Mouse (Mus musculus) natural killer cell, adult 2 months (primary cell): ENCODE results near the gene Wdr63.

Experiments
- DNase-seq, 2 experiments: peaks; one replicate each; pipeline ENCODE4 v3.0.0; 2022; ENCODE audit warnings: low spot score in 2 of 2

The Wdr63 gene

DNA sequence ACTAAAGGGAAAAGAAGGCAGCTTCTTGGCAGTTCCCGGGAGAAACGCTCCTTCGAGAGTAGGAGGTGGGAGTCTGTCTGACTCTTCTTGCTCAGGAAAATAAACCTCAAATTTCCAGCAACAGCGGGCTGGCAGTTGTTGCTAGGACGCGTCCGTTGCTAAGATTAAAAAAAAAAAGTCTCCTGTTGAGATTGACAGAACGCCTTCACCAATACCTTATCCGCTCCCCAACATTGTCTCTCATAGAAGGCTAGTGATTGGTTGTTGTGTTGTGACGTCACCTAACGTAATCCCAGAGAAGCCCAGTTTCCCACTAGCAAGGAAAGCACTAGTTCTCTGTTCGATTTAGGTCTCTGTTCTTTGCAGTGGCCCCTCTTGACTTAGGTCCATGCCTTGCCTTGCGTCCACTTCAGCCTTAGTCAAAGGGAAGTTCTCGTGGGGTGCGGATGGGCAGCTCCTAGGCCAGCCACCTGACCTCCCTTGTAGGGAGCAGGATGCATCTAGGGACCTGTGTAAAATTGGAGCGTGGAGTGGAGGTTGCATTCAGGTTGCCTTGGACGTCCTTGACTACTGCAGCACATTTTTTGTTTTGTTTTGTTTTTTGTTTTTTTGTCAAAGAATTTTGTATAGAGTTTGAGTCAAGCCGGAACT, at the start of gene Wdr63:
TSS of gene Wdr63 (minus strand) at position 210 of the 651 bp plus-strand sequence.
- peak; percentile 44 to 50 for DNase-seq

DNA sequence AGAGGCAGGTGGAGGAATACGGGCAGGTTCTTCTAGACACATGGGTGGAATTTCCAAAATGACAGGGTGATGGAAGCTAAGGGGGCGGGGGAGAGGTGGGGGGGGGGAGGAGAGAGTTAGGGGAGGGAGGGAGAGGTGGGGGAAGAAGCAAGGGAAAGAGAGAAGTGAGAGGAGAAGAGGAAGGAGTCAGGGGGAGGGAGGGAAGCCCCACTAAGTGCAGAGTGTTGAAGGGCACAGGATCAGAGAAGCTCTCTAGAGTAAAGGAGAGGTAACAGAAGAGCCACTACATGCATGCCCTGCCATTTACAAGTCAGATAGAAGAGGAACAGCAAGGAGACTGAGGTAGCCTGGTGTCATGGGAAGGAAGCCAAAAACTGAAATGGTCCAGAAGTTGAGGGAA, 48.9 kb upstream of the Wdr63 start:
- no peak for DNase-seq

GRCm38 (mm10) chr3:146155628-146156576, 48.0 kb upstream of the Wdr63 start:
- DNase-seq = peak in 1 of 2 experiments; percentile 14

GRCm38 (mm10) chr3:146153862-146154611, 46.1 kb upstream of the Wdr63 start:
- peak in 1 of 2 experiments; percentile 21 for DNase-seq

DNA sequence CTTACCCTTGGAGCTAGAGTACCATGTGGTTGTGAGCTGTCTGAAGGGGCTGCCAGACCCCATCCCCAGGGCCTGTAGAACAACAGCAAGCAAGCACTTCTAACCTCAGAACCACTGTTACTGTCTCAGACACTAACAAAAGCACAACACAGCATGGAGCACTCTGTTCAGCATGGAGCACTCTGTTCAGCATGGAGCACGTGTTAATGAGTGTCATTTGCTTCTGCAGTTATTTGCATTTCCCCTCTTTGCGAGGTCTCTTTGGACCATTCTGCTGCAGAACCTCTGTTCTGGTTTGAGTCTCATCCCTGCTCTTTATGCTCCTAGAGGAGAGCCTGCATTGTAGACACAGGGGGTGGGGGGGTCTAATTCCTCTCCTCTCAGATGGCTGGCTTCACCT, 45.0 kb upstream of the Wdr63 start:
- DNase-seq = no peak

- DNase-seq = peak in 1 of 2 experiments; percentile 38
These were observed 44.4 kb upstream of the Wdr63 start for GRCm38 (mm10) chr3:146152348-146152747.

DNA sequence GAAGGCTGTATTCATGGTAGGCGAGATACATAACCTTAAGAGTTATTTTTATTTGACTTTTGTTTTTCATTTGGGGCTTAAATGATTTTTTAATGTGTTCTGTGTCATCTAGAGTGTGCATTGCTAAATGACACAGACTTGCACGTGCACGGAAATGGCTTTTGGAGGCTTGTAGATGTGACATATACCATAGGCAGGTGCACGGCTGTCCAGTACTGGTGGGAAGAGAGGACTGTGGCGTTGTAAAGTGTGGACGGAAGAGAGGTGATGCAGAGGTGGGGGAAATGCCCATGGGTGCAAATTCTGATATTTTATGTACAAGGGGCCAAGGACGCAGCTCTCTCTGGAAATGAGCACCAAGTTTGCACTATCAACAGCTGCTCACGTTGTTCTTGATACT, 43.8 kb upstream of the Wdr63 start:
- no peak for DNase-seq

- no peak for DNase-seq
These were observed 43.4 kb upstream of the Wdr63 start for GRCm38 (mm10) chr3:146151328-146151727.

DNA sequence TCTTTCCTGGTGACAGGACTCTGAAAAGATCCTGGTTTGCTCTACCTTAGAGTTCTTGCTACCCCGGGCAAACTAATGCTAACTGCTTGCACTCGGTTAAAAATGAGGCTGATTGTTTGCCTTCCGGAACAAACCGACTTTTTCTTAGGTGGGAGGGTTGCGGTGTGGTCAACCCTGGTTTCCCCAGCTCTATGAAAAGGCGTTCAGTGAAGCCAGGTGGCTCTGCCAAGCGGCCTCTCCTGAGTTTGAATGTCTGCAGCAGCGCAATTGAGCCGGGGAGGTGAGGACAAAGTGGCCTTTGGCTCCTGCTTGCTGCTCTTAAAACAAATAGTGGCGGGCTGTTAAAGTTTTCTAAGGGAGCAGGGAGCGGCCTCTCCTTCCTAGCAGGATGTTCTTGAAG, 42.6 kb upstream of the Wdr63 start:
- peak; percentile 38 to 42 for DNase-seq

DNA sequence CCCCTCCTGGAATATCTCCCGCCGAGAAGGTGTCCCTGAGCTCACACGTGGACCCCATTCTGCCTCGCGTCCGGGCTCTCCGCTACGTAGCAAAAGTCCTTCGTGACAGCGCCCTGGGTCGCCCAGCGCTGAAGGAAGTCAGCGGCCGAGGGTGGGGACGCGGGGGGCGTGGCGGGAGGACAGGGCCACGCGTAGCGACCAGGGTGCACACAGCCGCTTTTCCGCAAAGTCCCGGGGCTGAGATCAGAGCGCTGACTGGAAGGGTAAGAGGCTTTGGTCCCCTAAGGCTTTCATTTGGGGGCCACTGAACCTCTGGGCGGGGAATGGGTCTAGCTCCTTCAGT, 42.1 kb upstream of the Wdr63 start:
- DNase-seq = peak; percentile 51 to 61

DNA sequence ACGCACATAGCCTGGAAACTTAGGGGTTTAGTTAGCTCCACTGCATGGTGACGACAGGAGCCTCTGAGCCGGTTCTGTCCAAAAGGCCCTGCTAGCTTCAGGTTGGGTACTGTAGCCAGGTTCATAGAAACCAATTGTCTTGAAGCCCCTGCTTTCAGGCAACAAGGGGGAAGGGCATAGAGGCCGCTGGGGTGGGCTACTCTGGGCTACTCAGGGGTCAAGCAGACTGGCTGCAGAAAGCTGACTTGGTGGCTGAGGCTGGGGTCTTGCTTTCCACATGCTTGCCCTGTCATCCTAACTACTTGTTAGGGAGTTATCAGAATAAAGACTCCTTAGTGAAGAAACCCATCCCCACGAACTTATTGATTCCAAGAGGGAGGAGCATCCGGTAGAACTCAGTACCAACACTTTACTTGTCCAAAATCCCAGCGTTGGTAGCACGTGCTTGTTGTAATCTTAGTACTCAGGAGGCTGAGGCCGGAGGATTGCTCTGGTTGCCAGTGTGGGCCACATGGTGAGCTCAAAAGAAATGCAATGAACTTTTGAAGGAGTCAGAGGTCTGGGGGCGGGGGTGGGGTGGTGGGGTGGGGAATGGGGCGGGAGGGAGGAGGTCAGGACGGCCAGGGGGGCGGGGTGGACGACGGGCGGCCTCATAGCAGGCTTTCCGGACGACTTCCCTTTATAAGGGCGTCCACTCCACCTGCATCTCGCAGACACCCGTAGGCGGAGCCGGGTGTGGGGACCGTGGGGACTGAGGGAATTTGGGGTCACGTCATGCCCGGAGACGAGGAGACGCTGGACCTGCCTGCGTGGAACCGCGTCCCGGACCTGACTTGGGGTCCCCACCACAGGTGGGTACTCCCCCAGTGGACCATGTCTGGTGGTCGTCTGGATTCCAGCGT, 41.5 kb upstream of the Wdr63 start, which contains the start of gene Mcoln2:
TSS of gene Mcoln2 (plus strand) at position 678 of the 902 bp plus-strand sequence.
- DNase-seq = peak in 1 of 2 experiments; percentile 21

DNA sequence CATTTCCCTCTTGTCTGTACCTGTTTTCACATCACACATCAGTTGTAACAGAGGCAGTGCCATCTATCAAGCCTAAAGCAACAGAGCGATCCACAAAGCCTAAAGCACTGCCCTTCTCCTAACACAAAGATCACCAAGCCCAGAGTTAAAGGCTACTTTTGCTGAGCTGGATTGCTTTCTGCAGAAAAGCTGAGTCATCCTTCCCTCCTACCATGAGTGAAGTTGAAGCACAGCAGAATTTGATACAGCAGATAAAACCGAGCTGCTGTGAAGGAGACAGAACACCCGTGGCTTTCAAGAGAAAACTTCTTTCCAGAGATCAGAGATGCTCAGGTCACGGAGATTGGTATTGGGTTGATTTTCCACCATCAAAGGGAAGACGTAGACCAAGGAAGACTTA, 38.2 kb upstream of the Wdr63 start:
- DNase-seq = no peak

GRCm38 (mm10) chr3:146145501-146145900, 37.6 kb upstream of the Wdr63 start:
- DNase-seq = no peak

GRCm38 (mm10) chr3:146142523-146142922, 34.6 kb upstream of the Wdr63 start:
- no peak for DNase-seq

DNA sequence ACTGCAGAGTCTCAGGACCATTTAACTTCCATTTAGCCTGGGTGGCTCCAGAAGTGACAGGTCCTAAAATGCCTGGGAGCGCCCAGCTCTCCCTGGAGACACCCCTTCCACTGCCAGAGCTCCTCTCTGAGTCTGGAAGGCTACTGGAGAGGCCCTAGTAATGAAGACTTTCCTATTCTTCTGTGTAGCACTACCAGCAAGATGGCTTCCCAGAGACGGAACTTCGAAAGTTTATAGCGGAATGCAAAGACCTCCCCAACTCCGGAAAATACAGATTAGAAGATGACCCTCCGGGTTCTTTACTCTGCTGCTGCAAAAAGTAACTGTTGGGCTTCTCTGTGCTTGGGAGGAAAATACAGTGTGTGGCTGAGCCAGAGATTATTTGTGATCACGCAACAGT, 32.3 kb upstream of the Wdr63 start:
- DNase-seq = no peak

GRCm38 (mm10) chr3:146136422-146136821, 28.5 kb upstream of the Wdr63 start:
- DNase-seq = no peak

DNA sequence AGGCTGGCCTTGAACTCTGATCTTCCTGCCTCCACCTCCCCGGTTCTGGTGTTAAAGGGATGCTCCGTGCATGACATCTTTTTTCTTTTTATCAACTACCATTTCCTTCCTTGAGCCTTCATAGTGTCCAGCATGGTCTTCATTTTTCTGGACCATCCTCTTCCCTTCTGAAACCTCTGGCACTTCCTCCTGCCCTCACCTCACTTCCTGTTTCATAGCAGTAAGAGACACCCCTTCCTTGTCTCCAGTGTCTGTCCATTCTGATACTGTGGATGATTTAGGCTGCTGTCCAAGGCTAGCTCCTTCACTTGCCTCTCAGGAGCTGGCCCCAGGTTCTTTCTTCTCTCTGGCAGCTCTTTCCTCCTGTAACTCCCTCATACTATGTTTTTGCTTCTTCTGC, 27.5 kb upstream of the Wdr63 start:
- no peak for DNase-seq

DNA sequence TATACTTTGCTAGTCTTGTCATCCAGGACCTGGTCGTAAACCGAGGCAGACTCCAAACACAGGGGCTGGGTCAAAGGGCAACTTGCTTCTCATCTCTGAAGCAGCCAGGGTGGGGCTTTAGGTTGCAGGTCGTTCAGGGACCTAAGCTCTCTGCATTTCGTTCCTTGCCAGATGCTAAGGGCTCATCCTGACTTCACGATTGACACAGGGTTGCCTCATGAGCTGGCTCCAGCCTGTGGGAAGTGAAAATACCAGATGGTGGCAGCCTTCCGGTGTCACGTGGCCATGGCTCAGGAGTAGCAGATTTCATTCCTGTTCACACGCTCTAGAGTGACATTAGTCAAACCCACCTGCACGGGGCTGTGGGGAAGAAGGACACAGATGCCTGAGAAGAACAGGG, 26.9 kb upstream of the Wdr63 start:
- DNase-seq = peak in 1 of 2 experiments; percentile 12

DNA sequence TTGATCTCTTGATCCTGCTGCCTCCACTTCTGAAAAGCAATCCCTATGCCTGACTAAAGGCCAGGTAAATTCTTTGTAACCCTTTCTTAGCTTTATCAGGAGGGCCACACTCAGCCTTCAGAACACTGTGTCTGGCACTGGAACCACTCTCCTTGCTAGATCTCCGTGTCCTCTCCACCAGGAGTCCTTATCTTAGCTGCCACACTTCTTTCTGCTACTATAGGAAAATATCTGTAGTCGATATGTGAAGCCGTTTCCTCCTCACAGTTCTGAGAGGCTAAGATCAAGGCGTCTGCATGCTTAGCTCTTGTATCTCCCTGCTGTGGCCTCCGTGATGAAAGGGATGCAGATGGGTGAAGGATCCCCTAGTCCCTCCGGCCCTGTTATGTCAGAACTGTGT, 19.3 kb upstream of the Wdr63 start:
- DNase-seq = no peak

DNA sequence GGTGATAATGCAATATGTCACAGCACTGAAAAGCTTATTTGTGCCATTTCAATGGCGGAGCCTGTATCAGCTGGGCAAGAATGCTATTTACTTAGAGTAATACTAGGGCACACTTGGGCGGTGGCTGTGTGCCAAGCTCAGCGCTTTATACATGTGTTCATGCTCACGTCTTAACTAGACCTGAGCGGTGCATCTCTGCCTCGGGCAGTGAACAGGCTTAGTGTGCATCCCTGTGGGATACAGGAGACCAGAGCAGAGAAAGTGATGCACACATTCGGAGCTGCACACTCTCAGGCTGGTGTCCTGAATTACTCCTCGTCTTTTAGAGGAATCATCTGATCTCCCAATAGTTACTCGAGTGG, 15.5 kb upstream of the Wdr63 start:
- DNase-seq = no peak

- no peak for DNase-seq
These were observed 15.0 kb upstream of the Wdr63 start for GRCm38 (mm10) chr3:146122807-146123463.
